Mouse (Mus musculus) layer of hippocampus, postnatal 10 days (tissue): Measurements from ENCODE around the gene Isy1. TPM values are rescaled to one million over a fixed set of nuclear protein-coding genes. Genes with fewer than 3 reads are reported as not detected.
A peak's percentile ranks its signal among the peaks of the same experiment; 100 is the strongest.

ENCODE experiments used
- DNase-seq, 2 experiments: peaks; one replicate each; pipeline ENCODE4 v3.0.0; 2021; ENCODE audit warnings: low spot score in 2 of 2
- long read RNA-seq: library from polyadenylated mRNA; stranded (forward); transcript quantifications from one replicate; pipeline ENCODE4 v2.0.0, GENCODE M21; 2023
- total RNA-seq, 2 experiments: library from RNA; stranded (reverse); gene quantifications; 2 replicates each; pipeline ENCODE4 v1.2.3; 2021

The Isy1 gene
- total RNA-seq = 10 to 100 TPM; 28.4 to 35.1 TPM
- long read RNA-seq, full-length matches to known transcripts = 11 of 13 reads
- long read RNA-seq, partial matches to known transcripts = 0 of 13 reads
- long read RNA-seq, other reads (novel, unspliced or antisense) = 2 of 13 reads

GRCm38 (mm10) chr6:87838551-87839197 lies at the start of gene Isy1:
Isy1 (minus strand) TSS chr6:87838798.
- peak; percentile 91 to 93 for DNase-seq

- DNase-seq = peak; percentile 100
Measured at GRCm38 (mm10) chr6:87887594-87888233, 49.1 kb upstream of the Isy1 start, which contains the start of gene Copg1. Copg1 (plus strand) TSS chr6:87887814.

- no peak for DNase-seq
Measured at GRCm38 (mm10) chr6:87886721-87887120, 48.1 kb upstream of the Isy1 start.

- DNase-seq = peak; percentile 47 to 53
Measured at GRCm38 (mm10) chr6:87882816-87883215, 44.2 kb upstream of the Isy1 start.

- DNase-seq = no peak
Measured at GRCm38 (mm10) chr6:87882221-87882620, 43.6 kb upstream of the Isy1 start.

GRCm38 (mm10) chr6:87879628-87880027 lies 41.0 kb upstream of the Isy1 start:
- no peak for DNase-seq

- DNase-seq = no peak
Measured at GRCm38 (mm10) chr6:87879010-87879409, 40.4 kb upstream of the Isy1 start.

GRCm38 (mm10) chr6:87876068-87876643 lies 37.6 kb upstream of the Isy1 start:
- no peak for DNase-seq

GRCm38 (mm10) chr6:87875562-87875961 lies 37.0 kb upstream of the Isy1 start:
- no peak for DNase-seq

GRCm38 (mm10) chr6:87875083-87875482 lies 36.5 kb upstream of the Isy1 start:
- no peak for DNase-seq

GRCm38 (mm10) chr6:87873963-87874362 lies 35.4 kb upstream of the Isy1 start:
- DNase-seq = no peak

GRCm38 (mm10) chr6:87873104-87873503 lies 34.5 kb upstream of the Isy1 start:
- no peak for DNase-seq

GRCm38 (mm10) chr6:87871240-87871639 lies 32.6 kb upstream of the Isy1 start:
- DNase-seq = no peak

GRCm38 (mm10) chr6:87870440-87870839 lies 31.8 kb upstream of the Isy1 start:
- DNase-seq = no peak

- DNase-seq = peak; percentile 13 to 37
Measured at GRCm38 (mm10) chr6:87868871-87869506, 30.4 kb upstream of the Isy1 start.

- no peak for DNase-seq
Measured at GRCm38 (mm10) chr6:87867256-87867655, 28.7 kb upstream of the Isy1 start.

GRCm38 (mm10) chr6:87866211-87866610 lies 27.6 kb upstream of the Isy1 start:
- DNase-seq = no peak

- DNase-seq = no peak
Measured at GRCm38 (mm10) chr6:87857071-87857470, 18.5 kb upstream of the Isy1 start.

- no peak for DNase-seq
Measured at GRCm38 (mm10) chr6:87853446-87853845, 14.8 kb upstream of the Isy1 start.

- DNase-seq = no peak
Measured at GRCm38 (mm10) chr6:87851871-87852270, 13.3 kb upstream of the Isy1 start.

GRCm38 (mm10) chr6:87850900-87851614 lies 12.5 kb upstream of the Isy1 start, which contains the start of gene Cnbp:
Cnbp (minus strand) TSS chr6:87851106.
- peak; percentile 97 to 98 for DNase-seq
